ENCODE assay signal across 10 mouse cellular contexts in genomic region chr14:119857338-119858291, GRCm38 (mm10).
DNase-seq lines count a peak whose midpoint lies in the region; ATAC-seq and TF ChIP-seq lines count a peak whose summit lies in the region.
"Had no signal": no experiment of that assay in that cellular context is flagged by ENCODE, and none has a peak within 500 bp of the region (broad histone marks: within the 10 kb centered on the region; RNA-seq: fewer than 3 reads in every experiment).

No protein-coding gene starts in this region.

- no peaks in the 10 kb centered on the region for H3K36me3 ChIP-seq in heart, embryonic 14.5 days (ENCODE audit: control insufficient read depth, insufficient read depth, low read length)
- no peaks in the 10 kb centered on the region for H3K36me3 ChIP-seq in forebrain, embryonic 15.5 days
- H3K36me3 ChIP-seq: G1E had no signal

- intact Hi-C loops in heart, postnatal 36 days (cut with DNase I), result no loop called here

- peak overlapping the region; percentile 60 for H3K4me2 ChIP-seq in heart, embryonic 14.5 days (ENCODE audit: low read length)
- H3K4me2 ChIP-seq in forebrain, embryonic 15.5 days (replicated peaks), result peak overlapping the region; percentile 51

- no peak for TF ChIP-seq POLR2A in olfactory bulb, adult 2 months (IDR thresholded peaks at IDR 0.05; ENCODE audit: insufficient read depth, low read depth, low read length)

- no peaks in the 10 kb centered on the region for H3K9me3 ChIP-seq in heart, embryonic 14.5 days (ENCODE audit: control insufficient read depth, low read length)
- no peaks in the 10 kb centered on the region for H3K9me3 ChIP-seq in forebrain, embryonic 15.5 days

- no peaks in the 10 kb centered on the region for H3K27me3 ChIP-seq in heart, embryonic 14.5 days (ENCODE audit: control insufficient read depth, insufficient read depth, low read length)
- H3K27me3 ChIP-seq in forebrain, embryonic 15.5 days, result no peaks in the 10 kb centered on the region

- no peak for DNase-seq in heart, postnatal 36 days
- DNase-seq in layer of hippocampus, postnatal 10 days (ENCODE audit: low spot score in 2 of 2), result peak; percentile 47 to 57
- no peak for DNase-seq in gastrocnemius, postnatal 25 days
- DNase-seq in ovary, postnatal 10 days (ENCODE audit: low spot score), result no peak

- ATAC-seq in heart, embryonic 14.5 days (ENCODE audit: insufficient number of reproducible peaks, insufficient read depth, low FRiP score, low read depth), result no peak
- ATAC-seq in forebrain, embryonic 15.5 days (replicated peaks), result peak; percentile 94
- no peak for ATAC-seq in erythroblast, adult 5-6 weeks (replicated peaks; ENCODE audit: low FRiP score, poor library complexity, severe bottlenecking)

- H3K27ac ChIP-seq in heart, embryonic 14.5 days (replicated peaks in 1 of 2; ENCODE audit: control insufficient read depth in 1 of 2, insufficient read depth in 1 of 2, low read depth in 2 of 2, low read length in 2 of 2), result no peak overlapping the region
- peak overlapping the region; percentile 64 for H3K27ac ChIP-seq in forebrain, embryonic 15.5 days (replicated peaks)
- peak overlapping the region; percentile 56; the same call in 1 of the 2 replicates for H3K27ac ChIP-seq in olfactory bulb, adult 2 months (ENCODE audit: insufficient read depth, low read depth, low read length)

- H3K4me3 ChIP-seq in heart, embryonic 14.5 days (ENCODE audit: control insufficient read depth in 1 of 2, insufficient read depth in 1 of 2, low read depth in 1 of 2, low read length in 2 of 2), result peak overlapping the region; percentile 11 to 17; a peak in 2 of 4 replicates
- peak overlapping the region; percentile 24 for H3K4me3 ChIP-seq in forebrain, embryonic 15.5 days
- H3K4me3 ChIP-seq in olfactory bulb, adult 2 months (ENCODE audit: insufficient read depth, low read depth, low read length), result 0 out of 2 replicates have a peak overlapping the region, but pooled peaks have one; percentile 6
- H3K4me3 ChIP-seq: erythroblast, embryonic 14.5 days had no signal

- H3K4me1 ChIP-seq in heart, embryonic 14.5 days (ENCODE audit: control insufficient read depth in 2 of 2, insufficient read depth in 2 of 2, low read length in 2 of 2), result peaks cover 3 to 7% of the 10 kb centered on the region in 2 experiments; a peak in 3 of 4 replicates
- peaks cover 28% of the 10 kb centered on the region for H3K4me1 ChIP-seq in forebrain, embryonic 15.5 days
- H3K4me1 ChIP-seq in olfactory bulb, adult 2 months (ENCODE audit: control insufficient read depth, insufficient read depth, low read length), result peaks cover 16% of the 10 kb centered on the region

- TF ChIP-seq CTCF in olfactory bulb, adult 2 months (IDR thresholded peaks at IDR 0.05; ENCODE audit: insufficient read depth, low read depth, low read length), result no peak

- 43% methylated on average over 23 of the region's 23 CpGs for WGBS in heart, embryonic 14.5 days
- 42% methylated on average over 23 of the region's 23 CpGs for WGBS in forebrain, embryonic 15.5 days
- WGBS in olfactory bulb, adult 2 months, result 32% methylated on average over 23 of the region's 23 CpGs

- H3K9ac ChIP-seq in heart, embryonic 14.5 days (ENCODE audit: low read length), result peak overlapping the region; percentile 3; the same call in 1 of the 2 replicates
- H3K9ac ChIP-seq in forebrain, embryonic 15.5 days (replicated peaks), result peak overlapping the region; percentile 20

Comparison
In these comparisons a context has a peak if more than half of its experiments do, and no peak if none do; other contexts are left out.
1. H3K27ac ChIP-seq: peak in forebrain, embryonic 15.5 days (single experiment) and olfactory bulb, adult 2 months (single experiment); none in heart, embryonic 14.5 days (0 of 2).
2. DNase-seq: peak in layer of hippocampus, postnatal 10 days (2 of 2); none in heart, postnatal 36 days (0 of 2), gastrocnemius, postnatal 25 days (single experiment) and ovary, postnatal 10 days (single experiment).
3. Peak in every context shown above with its lines, with median percentiles within 50 percentile points of each other: H3K4me3 ChIP-seq.